Mouse (Mus musculus): ENCODE results near the gene Cntnap1.

Gene Cntnap1

GRCm38 (mm10) chr11:101149178-101150105 lies 20.9 kb upstream of the Cntnap1 start:
- in situ Hi-C loops (cut with MboI, MseI), result no loop called here

- in situ Hi-C loops (cut with MboI, MseI), result no loop called here
These were observed 19.3 kb upstream of the Cntnap1 start for GRCm38 (mm10) chr11:101151063-101151462.

GRCm38 (mm10) chr11:101152825-101153224 lies 17.5 kb upstream of the Cntnap1 start:
- in situ Hi-C loops (cut with MboI, MseI), result no loop called here

GRCm38 (mm10) chr11:101154648-101155047 lies 15.7 kb upstream of the Cntnap1 start:
- in situ Hi-C loops (cut with MboI, MseI), result no loop called here

GRCm38 (mm10) chr11:101155151-101155550 lies 15.2 kb upstream of the Cntnap1 start:
- in situ Hi-C loops (cut with MboI, MseI), result no loop called here

GRCm38 (mm10) chr11:101155728-101156371 lies 14.5 kb upstream of the Cntnap1 start, which contains the start of gene Tubg2:
Gene Tubg2, plus strand, starts transcription at chr11:101155907.
- in situ Hi-C loops (cut with MboI, MseI), result no loop called here

GRCm38 (mm10) chr11:101160151-101160550 lies 10.2 kb upstream of the Cntnap1 start:
- in situ Hi-C loops (cut with MboI, MseI), result loop anchor here (5.0 kb wide), 1 partner anchor 38 kb away; no protein-coding TSS in a partner anchor

- in situ Hi-C loops (cut with MboI, MseI), result loop anchor here (5.0 kb wide), 1 partner anchor 39 kb away; no protein-coding TSS in a partner anchor
These were observed 9.3 kb upstream of the Cntnap1 start for GRCm38 (mm10) chr11:101160981-101161505.

- in situ Hi-C loops (cut with MboI, MseI), result loop anchor here (5.0 kb wide), 1 partner anchor 39 kb away; no protein-coding TSS in a partner anchor
These were observed 8.8 kb upstream of the Cntnap1 start for GRCm38 (mm10) chr11:101161551-101161950.

- in situ Hi-C loops (cut with MboI, MseI), result loop anchor here (5.0 kb wide), 1 partner anchor 40 kb away; no protein-coding TSS in a partner anchor
These were observed 8.0 kb upstream of the Cntnap1 start for GRCm38 (mm10) chr11:101162301-101162700.

GRCm38 (mm10) chr11:101162772-101163171 lies 7.6 kb upstream of the Cntnap1 start:
- in situ Hi-C loops (cut with MboI, MseI), result loop anchor here (5.0 kb wide), 1 partner anchor 40 kb away; no protein-coding TSS in a partner anchor

- in situ Hi-C loops (cut with MboI, MseI), result loop anchor here (5.0 kb wide), 1 partner anchor 41 kb away; no protein-coding TSS in a partner anchor
These were observed 6.6 kb upstream of the Cntnap1 start for GRCm38 (mm10) chr11:101163476-101164350.

- in situ Hi-C loops (cut with MboI, MseI), result loop anchor here (5.0 kb wide), 1 partner anchor 42 kb away; no protein-coding TSS in a partner anchor
These were observed 6.0 kb upstream of the Cntnap1 start for GRCm38 (mm10) chr11:101164351-101164665.

- in situ Hi-C loops (cut with MboI, MseI), result loop anchor here (5.0 kb wide), 1 partner anchor 43 kb away; no protein-coding TSS in a partner anchor
These were observed 5.4 kb upstream of the Cntnap1 start for GRCm38 (mm10) chr11:101164677-101165580.

GRCm38 (mm10) chr11:101166357-101166756 lies 4.0 kb upstream of the Cntnap1 start:
- in situ Hi-C loops (cut with MboI, MseI), result no loop called here

- in situ Hi-C loops (cut with MboI, MseI), result no loop called here
These were observed 2.9 kb upstream of the Cntnap1 start for GRCm38 (mm10) chr11:101167211-101167962.

- in situ Hi-C loops (cut with MboI, MseI), result no loop called here
These were observed 2.4 kb upstream of the Cntnap1 start for GRCm38 (mm10) chr11:101167963-101168300.

- in situ Hi-C loops (cut with MboI, MseI), result no loop called here
These were observed 1.9 kb upstream of the Cntnap1 start for GRCm38 (mm10) chr11:101168301-101168980.
